Mouse (Mus musculus) spleen, adult 2 months (tissue): ENCODE results near the gene Tbccd1. TPM values are rescaled to one million over a fixed set of nuclear protein-coding genes. Genes with fewer than 3 reads are reported as not detected.
"Not testable (repeated sequence)": the region's sequence is repeated elsewhere in the genome, so short reads cannot be mapped to it uniquely, and the experiment has no call there.

ENCODE experiments used
- DNase-seq, 2 experiments: peaks; one replicate each; pipeline versions ENCODE4 v3.0.0 to v3.0.0-alpha.2; 2012 to 2021; ENCODE audit warnings: low spot score in 2 of 2, low read depth in 1 of 2
- H3K27ac ChIP-seq: fragments of 200-500 bp; 2 replicates; pipeline ENCODE4 v1.5.1; 2012; ENCODE audit warnings: low read length, inconsistent platforms; ENCODE audit not compliant: insufficient read depth
- H3K27me3 ChIP-seq: fragments of 200-500 bp; 2 replicates; pipeline ENCODE4 v1.6.1; 2012; ENCODE audit warnings: mild to moderate bottlenecking, moderate library complexity, low read length, inconsistent platforms; ENCODE audit not compliant: control insufficient read depth, insufficient read depth
- H3K36me3 ChIP-seq: fragments of 200-500 bp; 2 replicates; pipeline ENCODE4 v1.6.1; 2012; ENCODE audit warnings: mild to moderate bottlenecking, low read length, inconsistent platforms; ENCODE audit not compliant: control insufficient read depth, insufficient read depth
- H3K4me1 ChIP-seq: fragments of 200-500 bp; 2 replicates; pipeline ENCODE4 v1.6.1; 2011; ENCODE audit warnings: inconsistent platforms; ENCODE audit not compliant: control insufficient read depth, insufficient read depth, insufficient read length
- H3K4me3 ChIP-seq: fragments of 200-500 bp; 2 replicates; pipeline ENCODE4 v1.5.1; 2011; ENCODE audit warnings: mild to moderate bottlenecking, inconsistent platforms; ENCODE audit not compliant: insufficient read depth, insufficient read length; ENCODE audit errors: extremely low read depth
- CTCF ChIP-seq: fragments of 200-500 bp; IDR thresholded peaks from 2 replicates; pipeline ENCODE4 v1.5.1; 2011; ENCODE audit warnings: mild to moderate bottlenecking, inconsistent platforms; ENCODE audit not compliant: insufficient read depth, insufficient read length, insufficient replicate concordance; ENCODE audit errors: extremely low read depth
- POLR2A ChIP-seq: fragments of 200-500 bp; IDR thresholded peaks from 2 replicates; pipeline ENCODE4 v1.6.1; 2011; ENCODE audit warnings: low read depth, low read length, inconsistent platforms
- WGBS: fragments of 180-500 bp; shearing (Covaris S2); methylation state at CpG from one replicate; pipeline ENCODE4 v1.1.7; 2018; 5-methylcytosine and 5-hydroxymethylcytosine counted together
- polyA plus RNA-seq: library from polyadenylated mRNA; depleted of rRNA; stranded (reverse); fragments of >200 nt; gene quantifications from 2 replicates; pipeline ENCODE4 v1.2.3, GENCODE M21; 2012

Tbccd1 gene
- polyA plus RNA-seq, 1 experiment, result 9.9 TPM

DNA sequence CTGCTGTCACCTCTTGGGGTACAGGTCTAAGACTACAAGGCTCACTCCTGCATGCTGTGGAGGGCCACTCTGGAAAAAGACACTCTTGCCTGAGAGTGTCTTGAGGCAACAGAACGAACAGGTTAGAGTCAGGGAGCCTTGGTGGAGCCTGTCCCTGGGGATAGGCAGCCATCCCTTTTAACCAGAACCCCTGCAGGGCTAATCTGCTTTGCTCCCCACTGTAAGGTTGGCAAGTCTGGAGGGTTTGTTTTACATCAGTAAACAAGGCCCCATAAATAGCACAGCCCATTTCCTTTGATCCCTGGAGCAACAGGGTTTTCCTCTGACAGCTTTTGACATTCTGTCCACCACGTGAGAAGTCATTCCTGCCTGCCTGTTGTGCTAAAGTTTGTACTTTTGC, 66.2 kb downstream of the Tbccd1 start:
- H3K4me3 ChIP-seq, result no peak overlapping the region
- no peaks in the 10 kb centered on the region for H3K27me3 ChIP-seq
- no peaks in the 10 kb centered on the region for H3K4me1 ChIP-seq
- DNase-seq, result no peak
- WGBS, result 52% methylated on average over 2 of the region's 2 CpGs
- TF ChIP-seq POLR2A, result no peak
- no peak for TF ChIP-seq CTCF
- no peaks in the 10 kb centered on the region for H3K36me3 ChIP-seq
- H3K27ac ChIP-seq, result no peak overlapping the region

DNA sequence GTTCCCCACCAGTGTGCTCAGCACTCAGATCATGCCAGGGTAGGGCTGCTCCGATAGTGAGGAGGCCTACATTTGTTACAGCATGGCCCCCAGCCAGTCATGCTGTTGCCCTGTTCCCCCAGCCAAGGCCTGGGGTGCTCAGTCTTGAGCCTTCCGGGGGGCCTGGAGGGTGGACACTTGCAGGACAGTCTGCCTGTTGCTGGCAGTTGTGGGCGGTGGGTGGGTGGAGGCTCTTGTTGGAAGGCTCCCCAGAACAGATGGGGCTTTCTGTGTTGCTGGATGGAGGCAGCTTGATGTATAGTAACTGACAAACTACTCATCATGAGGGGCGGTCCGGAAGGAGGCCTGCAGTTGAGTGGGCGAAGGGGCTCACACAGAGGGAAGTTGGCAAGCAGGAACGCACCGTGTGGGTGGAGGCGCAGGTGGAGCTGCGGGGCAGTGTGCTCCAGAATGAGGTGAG, 67.5 kb downstream of the Tbccd1 start:
- H3K27ac ChIP-seq, result no peak overlapping the region
- 38% methylated on average over 10 of the region's 10 CpGs for WGBS
- no peak overlapping the region for H3K4me3 ChIP-seq
- H3K4me1 ChIP-seq, result no peaks in the 10 kb centered on the region
- TF ChIP-seq POLR2A, result no peak
- TF ChIP-seq CTCF, result no peak
- no peak for DNase-seq
- no peaks in the 10 kb centered on the region for H3K27me3 ChIP-seq
- no peaks in the 10 kb centered on the region for H3K36me3 ChIP-seq

DNA sequence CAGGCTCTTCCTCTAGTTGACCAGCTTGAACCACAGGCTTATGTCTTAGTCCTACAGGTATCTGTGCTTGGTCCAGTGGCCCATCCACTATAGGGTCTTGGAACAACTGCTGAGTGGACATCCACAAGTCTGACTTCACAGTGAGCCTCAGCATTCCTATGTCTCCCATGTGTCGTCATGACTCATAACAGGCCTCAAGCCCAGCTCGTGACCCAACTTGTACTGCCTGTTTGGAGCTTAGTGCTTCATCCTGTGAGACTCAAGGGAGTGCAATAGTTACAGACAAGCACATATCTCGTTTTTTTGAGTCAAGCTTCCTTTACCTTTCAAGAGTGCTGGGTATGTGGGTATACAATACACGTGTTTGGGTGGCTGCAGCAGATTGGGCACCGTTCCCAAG, 74.8 kb downstream of the Tbccd1 start:
- no peak overlapping the region for H3K4me3 ChIP-seq
- no peak overlapping the region for H3K27ac ChIP-seq
- no peak for DNase-seq
- no peaks in the 10 kb centered on the region for H3K36me3 ChIP-seq
- TF ChIP-seq POLR2A (no peak), CTCF (no peak)
- no peaks in the 10 kb centered on the region for H3K27me3 ChIP-seq
- H3K4me1 ChIP-seq, result no peaks in the 10 kb centered on the region
- 80% methylated on average over 5 of the region's 5 CpGs for WGBS

DNA sequence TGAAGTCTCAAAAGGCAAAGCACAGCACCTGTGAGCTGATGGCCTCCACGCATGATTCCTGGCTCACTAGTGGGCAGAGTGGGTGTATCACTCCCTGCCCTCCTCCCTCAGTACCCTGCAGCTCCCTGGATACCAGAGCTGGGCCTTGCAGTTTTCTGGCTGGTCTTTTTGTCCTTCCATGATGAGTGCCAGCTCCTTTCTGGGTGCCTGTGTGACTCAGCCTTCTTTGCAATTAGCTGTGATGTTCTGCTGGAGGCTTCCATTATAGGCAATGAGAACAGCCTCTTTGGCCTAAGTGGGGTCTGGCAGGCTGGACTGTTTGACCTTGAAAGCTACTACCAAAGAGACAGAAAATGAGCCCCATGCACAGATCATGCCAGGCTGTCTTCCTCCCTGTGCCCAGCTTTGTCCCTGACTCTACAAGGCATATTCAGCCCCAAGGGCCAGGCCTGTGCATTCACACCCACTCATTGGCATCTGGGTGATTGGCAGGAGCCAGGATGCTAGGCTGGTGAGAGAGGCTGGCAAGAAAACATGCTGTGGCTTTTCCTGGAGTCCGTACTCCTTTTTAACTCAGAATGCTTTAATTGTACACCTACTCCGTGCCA, 78.1 kb downstream of the Tbccd1 start:
- no peaks in the 10 kb centered on the region for H3K27me3 ChIP-seq
- TF ChIP-seq CTCF (no peak), POLR2A (no peak)
- no peak overlapping the region for H3K27ac ChIP-seq
- DNase-seq, result no peak
- WGBS, result 95% methylated on average over 3 of the region's 3 CpGs
- H3K36me3 ChIP-seq, result no peaks in the 10 kb centered on the region
- H3K4me1 ChIP-seq, result no peaks in the 10 kb centered on the region
- H3K4me3 ChIP-seq, result no peak overlapping the region

DNA sequence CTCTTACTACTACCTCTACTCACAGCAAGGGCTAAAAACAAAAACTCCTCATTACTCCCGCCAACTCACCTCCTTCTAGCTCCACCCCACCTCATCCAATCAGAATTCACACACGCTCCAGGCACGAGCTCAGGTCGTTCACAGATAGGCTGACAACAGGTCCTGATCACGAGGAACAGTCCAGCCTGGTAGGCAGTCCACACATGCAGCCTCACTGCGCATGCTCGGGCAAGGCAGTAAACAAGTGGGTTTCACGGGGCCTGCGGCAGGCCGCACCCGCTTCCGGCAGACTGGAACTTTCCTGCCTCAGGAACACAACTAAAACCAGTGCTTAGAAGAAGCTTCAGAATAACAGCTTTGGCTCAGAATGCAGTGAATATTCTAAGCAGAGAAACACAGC, 79.2 kb downstream of the Tbccd1 start:
- not testable (repeated sequence) for H3K4me3 ChIP-seq, DNase-seq, H3K4me1 ChIP-seq, H3K36me3 ChIP-seq, H3K27ac ChIP-seq, H3K27me3 ChIP-seq
- WGBS, result 90% methylated on average over 12 of the region's 12 CpGs

DNA sequence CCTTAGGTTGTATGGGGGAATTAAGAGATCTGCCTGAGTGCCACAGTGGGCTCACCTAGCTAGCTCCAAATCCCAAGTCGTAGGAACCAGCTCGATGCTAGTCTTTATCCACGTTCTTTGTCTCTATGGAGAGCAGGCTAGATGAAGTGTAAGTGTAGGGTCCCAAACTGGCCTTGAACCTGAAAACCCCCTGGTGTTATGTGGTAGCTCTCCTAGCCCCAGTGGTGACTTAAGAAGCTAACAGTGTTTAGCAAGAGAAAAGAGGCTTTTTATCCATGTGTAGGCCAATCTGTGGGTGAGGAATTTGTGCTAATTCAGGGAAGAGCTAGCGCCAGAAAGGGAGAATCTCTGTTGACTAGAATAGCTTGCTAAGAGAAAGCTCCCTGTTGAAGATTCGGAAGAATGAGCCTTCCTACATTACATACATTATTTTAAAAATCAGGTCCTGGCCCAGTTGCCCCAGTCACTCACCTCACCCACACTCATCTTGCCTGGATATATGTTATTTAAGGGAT, 81.9 kb downstream of the Tbccd1 start:
- Histone ChIP-seq H3K4me3 (no peak overlapping the region), H3K4me1 (no peaks in the 10 kb centered on the region), H3K36me3 (no peaks in the 10 kb centered on the region), H3K27me3 (no peaks in the 10 kb centered on the region), H3K27ac (no peak overlapping the region)
- WGBS, result 86% methylated on average over 5 of the region's 5 CpGs
- TF ChIP-seq CTCF (no peak), POLR2A (no peak)
- DNase-seq, result no peak

DNA sequence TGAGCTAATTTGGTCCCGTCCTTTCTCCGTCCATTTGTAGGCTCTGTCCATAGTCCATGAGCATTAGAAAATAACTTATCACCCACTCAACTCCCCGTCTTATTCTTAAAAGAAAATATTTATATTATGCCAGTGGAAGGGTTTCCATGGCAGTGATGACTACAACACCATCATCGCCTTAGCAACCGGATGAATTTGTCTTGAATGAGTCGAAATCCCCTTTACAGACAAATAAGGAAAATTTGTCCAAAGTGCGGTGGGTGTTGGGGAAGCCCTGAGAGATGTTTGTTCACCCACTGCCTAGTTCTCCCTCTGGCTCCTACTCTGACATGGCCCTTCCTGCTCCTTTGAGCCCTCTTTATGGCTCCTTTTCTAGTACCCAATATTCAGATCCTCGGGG, 88.8 kb downstream of the Tbccd1 start:
- no peak overlapping the region for H3K27ac ChIP-seq
- H3K4me1 ChIP-seq, result no peaks in the 10 kb centered on the region
- no peak for DNase-seq
- no peaks in the 10 kb centered on the region for H3K27me3 ChIP-seq
- H3K4me3 ChIP-seq, result no peak overlapping the region
- 90% methylated on average over 8 of the region's 8 CpGs for WGBS
- H3K36me3 ChIP-seq, result no peaks in the 10 kb centered on the region
- no peak for TF ChIP-seq CTCF
- no peak for TF ChIP-seq POLR2A
